Mouse (Mus musculus) Muller cell, postnatal 12 days (primary cell): ENCODE measurements around the gene Trim34a.
"Not testable (repeated sequence)": the region's sequence is repeated elsewhere in the genome, so short reads cannot be mapped to it uniquely, and the experiment has no call there.

ENCODE experiments used
- DNase-seq: peaks from one replicate; pipeline ENCODE4 v3.0.0-alpha.2; 2015; ENCODE audit errors: inconsistent ontology term

The Trim34a gene

DNA sequence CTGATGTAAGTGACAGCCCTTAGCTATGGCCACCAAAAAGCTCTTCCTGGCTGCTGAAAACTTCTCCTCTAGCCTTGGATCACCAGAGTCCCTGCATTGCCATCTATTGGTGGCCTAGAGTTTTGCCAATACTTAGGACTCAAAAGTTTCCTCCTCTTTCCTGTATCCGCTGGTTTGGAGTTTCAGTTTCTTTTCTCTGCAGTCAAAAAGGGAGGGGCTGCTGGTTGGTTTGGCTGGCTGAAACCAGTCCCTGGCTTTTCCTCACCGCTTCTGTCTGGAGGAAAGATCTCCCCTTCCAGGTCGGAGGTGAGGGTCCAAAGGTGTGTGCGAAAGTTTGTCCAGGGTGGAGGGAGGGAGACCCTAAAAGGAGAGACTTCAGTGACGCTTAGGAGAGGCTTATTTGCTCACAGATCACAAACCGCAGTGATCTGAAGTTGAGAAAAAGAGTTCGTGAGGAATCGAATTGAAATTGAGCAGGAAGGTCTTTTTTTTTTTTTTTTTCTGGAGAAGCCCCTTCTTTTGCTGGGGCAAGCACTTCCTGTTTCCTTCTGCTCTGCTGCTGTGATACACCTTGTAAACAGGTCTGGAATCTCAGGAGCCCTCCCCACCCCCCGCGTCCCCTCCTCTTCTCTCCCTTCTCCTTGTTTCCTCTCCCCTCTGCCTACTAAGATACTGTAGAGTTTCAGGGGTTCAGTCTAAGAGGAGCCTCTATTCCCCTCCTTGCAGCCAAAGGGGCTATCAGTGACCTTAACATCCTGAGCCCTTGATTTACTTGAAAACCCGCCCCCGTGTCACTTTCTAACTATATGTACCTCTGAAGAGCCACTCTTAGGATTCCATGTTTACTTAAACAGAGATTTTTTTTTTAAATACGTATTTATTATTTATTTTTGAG is at the start of gene Trim34a:
Gene Trim34a (plus strand): TSS at position 171 of the 895 bp plus-strand sequence.
- DNase-seq, result peak; percentile 83

DNA sequence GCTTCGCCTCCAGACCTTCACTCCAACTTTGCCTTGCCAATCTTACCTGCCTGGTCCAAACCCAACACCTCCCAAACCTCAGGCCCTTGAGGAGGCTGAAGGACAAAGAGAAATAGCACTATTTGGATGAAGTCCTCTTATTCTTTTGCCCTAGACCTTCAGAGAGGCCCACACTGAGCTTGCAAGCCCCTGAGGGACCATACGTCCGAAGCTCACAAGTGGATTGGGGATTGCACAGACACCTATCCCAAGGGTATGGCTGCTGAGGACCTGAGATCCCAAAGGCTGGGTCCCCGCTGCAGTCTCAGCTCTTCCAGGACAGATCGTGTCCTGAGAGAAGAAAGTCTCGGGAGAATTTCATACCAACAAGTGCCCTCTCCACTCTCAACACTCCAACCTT is 48.4 kb upstream of the Trim34a start, which contains the start of gene Olfr649:
Gene Olfr649 (minus strand): TSS at position 101 of the 400 bp plus-strand sequence.
- DNase-seq, result no peak

DNA sequence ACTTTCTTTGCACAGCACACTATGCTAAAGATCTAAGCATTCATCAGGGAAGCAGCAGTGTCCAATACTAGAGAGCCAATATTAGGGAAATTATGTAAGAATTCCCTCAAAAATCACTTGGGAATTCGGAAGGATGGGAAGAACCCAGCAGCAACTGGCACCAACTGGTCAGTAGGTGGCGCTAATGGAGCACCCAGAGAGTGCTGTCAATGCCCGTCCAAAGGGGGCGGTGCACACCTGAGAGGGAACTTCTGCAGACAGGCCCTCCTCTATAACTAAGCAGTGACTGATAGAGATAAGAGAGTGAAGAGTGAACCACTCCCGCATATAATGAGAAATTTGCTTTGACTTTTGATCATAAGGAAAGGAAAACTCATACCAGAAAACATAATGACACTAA is 44.4 kb upstream of the Trim34a start:
- peak; percentile 56 for DNase-seq

DNA sequence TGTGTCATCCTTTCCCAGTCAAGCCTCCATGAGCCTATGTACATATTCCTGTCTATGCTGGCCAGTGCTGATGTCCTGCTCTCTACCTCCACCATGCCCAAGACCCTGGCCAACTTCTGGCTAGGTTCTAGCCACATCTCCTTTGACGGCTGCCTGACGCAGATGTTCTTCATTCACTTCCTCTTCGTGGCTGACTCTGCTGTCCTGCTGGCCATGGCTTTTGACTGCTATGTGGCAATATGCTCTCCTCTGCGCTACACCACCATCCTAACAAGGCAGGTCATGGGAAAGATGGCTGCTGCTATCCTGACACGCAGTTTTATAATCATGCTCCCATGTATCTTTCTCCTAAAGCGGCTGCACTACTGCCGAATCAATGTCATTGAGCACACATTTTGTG is 38.1 kb upstream of the Trim34a start:
- DNase-seq, result no peak

DNA sequence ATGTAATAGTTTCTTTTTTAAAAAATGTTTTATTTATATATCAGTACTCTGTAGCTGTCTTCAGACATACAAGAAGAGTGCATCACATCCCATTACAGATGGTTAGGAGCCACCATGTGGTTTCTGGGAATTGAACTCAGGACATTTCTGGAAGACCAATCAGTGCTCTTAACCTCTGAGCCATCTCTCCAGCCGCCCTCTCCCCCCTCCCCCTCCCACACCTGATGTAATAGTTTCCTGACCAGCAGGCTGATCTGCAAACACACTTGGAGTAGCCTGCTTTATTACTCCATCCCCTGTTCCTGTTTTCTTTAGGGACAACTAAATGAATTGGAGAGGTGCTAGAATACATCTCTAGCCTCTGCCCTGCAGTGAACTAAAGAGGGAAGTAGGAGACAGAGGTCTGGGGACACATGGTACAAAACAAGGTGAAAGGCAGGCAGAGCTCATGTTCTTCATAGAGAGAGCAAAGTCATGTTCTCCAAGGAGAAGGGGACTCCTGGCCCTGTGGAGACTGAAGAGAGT is 28.2 kb upstream of the Trim34a start:
- DNase-seq, result no peak

DNA sequence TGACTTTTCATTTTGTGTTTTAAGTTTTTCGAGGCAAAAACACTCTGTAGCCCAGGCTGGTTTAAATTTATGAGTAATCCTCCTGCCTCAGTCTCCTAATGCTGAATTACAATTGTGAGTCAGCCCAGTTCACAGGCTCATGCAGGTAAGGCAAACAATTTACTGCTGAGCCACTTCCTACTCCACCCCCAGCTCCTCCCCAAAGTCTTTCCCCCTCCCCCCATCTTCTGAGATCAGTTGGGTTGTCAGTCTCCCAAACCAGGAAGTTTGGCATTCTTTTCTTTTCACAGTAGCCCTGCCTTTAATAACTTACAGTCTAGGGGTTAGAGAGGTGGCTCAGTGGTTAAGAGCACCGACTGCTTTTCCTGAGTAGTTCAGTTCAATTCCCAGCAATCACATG is 26.4 kb upstream of the Trim34a start:
- DNase-seq, result no peak

DNA sequence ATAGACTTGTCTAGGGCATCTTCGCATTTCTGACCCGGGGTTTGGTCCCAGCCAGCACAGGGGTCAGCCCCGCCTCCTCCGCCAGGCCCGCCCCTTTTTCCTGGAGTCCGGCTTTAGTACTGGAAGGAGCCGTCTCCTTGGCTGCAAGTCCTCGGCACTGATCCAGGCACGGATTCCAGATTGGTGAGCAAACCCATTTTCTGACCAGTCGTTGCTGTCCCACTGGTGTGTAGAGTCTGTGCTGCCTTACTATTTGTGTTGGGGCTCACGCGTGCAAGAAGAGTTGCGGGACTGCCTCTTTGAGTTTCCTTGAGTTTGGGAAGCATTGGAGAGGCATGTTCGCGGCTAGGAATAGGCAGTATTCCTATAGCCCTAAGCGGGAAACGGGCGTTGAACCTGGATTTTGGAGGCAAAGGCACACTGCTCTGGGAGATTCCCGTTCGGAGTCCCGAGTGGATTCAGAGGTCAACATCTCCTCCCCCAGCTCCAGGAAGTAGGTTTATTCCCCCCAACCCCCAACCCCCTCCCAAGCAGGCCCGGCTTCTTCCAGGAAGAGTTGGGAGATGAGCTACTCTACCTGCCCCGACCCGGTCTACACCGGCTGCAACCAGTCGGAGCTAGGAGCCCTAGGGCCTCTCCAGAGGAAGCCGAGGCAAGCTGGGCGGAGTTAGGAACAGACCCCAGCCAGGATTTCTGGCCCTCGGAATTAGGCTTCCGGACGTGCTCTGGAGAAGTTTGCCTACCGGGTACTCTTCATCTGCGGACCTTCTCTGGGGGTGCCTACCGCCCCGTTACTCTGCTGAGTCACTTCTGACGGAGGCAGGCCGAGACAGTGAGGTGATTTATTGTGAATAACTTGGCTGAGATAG is 25.3 kb upstream of the Trim34a start, which contains the start of gene Trim6:
Gene Trim6 (plus strand): TSS at position 93 of the 869 bp plus-strand sequence.
- peak; percentile 89 for DNase-seq

DNA sequence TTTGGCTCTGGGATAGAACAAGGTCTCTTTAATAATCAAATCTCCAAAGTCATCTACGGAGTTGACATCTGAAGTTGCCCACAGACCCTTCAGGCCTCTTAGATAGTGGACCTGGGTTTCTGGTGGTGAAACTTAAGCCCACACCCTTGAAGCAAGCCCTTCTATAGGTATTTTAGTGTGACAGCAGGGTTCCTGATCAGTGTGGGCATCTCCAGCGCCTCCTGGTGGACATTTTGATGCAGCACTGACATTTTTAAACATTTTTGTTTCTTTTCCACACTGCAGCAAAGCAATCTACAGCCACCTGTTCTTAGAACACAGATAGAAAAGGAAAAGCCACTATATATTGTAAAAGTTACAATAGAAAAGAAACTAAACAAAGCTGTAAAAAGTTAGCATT is 13.1 kb upstream of the Trim34a start:
- no peak for DNase-seq

DNA sequence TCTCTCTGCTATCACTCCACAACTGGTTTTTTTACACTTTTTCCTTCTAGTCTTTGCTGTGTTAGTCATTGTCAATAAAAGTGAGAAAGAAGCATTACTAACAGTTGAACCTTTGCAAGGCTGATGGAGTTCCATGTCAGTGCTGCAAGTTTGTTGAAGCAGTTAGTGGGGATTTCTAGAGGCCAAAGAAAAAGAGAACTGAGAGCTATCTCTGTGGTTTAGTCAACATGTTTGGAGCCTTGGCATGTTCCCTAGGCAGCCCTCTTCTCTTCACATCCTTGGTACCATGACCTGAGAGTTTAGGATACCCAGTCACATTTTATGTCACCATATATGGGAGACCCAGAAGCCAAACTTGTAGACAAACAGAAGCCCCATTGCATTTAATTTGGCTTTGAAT is 3.4 kb upstream of the Trim34a start:
- no peak for DNase-seq

DNA sequence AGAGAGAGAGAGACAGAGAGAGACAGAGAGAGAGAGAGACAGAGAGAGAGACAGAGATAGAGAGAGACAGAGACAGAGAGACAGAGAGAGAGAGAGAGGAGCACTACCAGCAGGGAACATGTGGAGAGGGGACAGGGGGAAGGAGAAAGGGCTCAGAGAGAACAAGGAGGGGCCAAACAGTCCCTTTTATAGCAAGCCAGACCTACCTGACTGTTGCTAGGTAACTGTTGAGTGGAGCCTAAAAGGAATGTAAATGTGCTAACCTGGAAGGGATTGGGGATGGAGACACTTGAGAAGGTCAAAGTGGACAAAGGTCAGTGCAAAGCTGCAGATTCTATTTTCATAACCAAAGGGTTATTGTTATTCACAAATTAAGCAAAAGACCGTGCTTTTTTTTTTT is 641 bp upstream of the Trim34a start:
- DNase-seq, result no peak

DNA sequence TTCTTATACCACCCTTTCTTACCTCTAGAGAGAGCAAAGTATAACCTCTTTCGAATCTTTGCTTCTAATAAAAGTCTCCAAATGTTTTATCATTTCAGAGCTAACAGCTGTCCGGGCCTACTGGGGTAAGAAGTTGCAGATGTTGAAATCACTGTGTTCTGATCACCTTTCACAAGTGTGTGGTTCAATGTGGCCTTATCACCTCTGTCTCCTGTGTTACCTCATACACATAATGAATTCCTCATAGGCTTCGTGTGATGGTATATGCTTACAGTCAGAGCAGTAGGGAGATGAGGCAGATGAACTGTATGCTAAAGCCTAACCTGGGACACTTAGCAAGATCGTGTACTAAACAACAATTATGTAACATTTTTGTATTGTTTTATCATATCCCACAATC is 16.1 kb downstream of the Trim34a start:
- DNase-seq, result not testable (repeated sequence)

DNA sequence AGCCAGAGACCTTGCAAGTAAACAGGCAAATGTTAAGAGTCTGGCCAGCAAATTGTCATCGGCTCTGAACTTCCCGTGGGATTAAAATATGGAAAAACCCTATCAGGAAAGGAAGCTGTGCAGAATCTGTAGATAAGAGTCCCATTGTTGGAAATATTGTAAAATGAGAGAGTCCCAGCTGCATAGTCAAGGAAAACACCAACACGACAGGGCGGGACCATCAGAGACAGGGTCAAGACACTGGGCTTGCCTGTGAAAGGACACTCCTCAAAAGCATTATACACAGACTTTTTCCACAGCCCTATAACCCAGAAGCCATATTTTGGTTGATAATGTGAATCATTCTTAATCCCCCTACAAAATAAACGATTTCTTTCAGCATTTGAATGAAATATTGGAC is 21.1 kb downstream of the Trim34a start:
- DNase-seq, result not testable (repeated sequence)

DNA sequence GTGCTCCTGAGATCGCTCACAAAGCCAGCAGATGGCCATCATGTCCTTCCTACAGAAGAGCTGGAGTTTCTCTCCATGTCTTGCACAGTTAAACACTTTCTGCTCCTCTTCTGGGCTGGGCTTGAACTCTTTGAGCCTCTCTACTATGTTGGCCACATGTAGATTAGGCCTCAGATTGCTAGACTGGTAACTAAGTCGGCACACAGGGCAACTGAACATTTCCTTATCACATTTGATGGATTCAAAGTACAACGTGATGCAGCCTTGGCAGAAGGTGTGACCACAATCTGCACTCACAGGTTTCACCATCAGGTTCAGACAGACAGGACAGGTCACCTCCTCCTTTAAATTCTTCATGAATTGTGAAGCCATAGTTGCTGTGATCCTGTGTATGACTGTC is 35.1 kb downstream of the Trim34a start:
- not testable (repeated sequence) for DNase-seq

DNA sequence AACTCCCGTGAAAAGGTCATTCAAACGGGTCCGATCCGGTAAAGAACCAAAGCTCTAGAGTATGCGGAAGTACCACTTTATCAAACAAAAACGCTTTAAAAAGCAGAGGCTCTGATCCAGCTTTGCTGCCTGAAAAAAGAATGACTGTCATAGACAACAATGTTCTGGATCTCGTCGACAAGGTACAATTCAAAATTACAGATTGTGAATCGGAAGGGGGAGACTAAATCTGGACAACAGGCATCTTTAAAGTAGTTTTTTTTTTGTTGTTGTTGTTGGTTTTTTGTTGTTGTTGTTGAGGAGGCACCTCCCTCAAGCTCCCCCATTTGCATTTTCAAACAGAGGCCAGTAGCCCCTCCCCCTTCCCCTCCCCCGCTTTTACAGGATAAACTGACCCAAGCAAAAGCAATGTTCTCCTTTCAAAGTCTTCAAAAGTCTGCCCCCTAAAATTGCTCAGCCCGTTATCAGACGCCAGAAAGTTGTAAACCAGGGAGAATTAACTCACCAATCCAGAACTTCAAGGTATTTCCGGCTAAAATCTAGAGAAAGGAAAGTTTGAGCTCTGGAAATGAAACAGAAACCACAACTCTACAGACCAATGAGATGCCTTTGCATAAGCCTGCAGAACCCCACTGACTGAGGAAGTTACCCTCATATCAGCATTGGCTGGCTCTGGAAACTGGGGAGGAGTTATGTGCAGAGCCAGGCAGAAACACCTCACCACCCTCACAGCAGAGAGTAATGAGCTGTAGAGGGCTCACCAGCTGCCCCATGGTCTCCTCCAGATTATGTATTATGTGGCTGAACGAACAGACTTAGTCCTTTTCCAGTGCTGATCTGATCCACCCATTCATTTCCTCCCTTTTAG is 43.6 kb downstream of the Trim34a start, which contains the start of gene Trim5:
Gene Trim5 (minus strand): TSS at position 519 of the 868 bp plus-strand sequence.
- DNase-seq, result peak; percentile 35

DNA sequence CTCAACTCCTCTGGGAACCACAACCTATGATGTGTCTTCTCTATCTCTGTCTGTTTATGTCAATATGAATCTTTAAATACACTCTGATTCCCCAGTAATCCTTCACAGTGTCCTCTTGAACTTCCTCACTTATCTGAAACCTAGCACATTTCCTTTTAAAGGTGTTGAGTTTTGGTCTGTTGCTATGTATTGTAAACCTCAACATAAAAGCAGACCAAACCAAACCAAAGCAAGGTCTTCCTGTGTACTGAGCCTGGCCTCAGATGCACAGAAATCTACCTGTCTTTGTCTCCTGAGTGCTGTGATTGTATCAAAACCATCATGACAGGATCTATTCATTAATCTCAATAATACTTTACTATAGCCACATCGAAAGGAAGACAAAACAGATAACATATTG is 46.4 kb downstream of the Trim34a start:
- DNase-seq, result no peak

DNA sequence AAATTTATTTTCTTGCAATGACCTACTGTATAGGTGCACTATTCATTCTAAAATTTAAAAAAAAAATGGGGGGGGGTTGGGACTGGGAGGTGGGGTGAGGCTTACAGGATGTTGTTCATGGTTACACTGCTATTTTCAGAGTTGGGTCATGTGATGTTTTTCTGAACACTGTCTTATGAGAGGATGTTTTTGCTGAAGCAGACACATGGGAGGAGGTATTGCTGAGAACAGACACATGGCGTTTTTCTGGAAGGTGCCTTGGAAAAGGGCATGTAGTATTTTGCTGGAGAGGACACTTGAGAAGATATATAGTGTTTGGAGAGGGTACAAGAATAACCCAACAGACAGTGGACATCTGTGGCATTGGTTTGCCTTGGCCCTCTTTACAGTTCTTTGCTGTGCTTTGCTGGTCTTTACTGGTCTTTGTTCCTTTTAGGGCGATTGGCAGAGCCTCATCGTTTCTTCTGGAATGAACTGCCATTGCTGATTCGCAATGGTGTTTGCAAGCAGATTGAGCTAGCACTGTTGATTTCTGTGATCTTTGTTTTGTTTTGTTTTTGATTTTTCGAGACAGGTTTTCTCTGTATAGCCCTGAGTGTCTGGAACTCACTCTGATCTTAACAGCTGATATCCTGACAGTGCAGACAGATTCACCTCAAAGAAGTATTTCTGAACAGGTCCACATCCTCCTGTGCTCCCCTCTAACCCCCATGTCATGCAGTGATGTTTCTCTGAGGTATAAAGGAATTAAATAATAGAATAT is 47.6 kb downstream of the Trim34a start:
- DNase-seq, result no peak
